Comparison of ENCODE assay signal across 12 mouse cellular contexts in genomic region chr2:3764136-3764535, GRCm38 (mm10).
DNase-seq lines count a peak whose midpoint lies in the region; ATAC-seq and TF ChIP-seq lines count a peak whose summit lies in the region.
"Had no signal": no experiment of that assay in that cellular context is flagged by ENCODE, and none has a peak within 500 bp of the region (broad histone marks: within the 10 kb centered on the region; RNA-seq: fewer than 3 reads in every experiment).

No protein-coding gene starts in this region.

- intact Hi-C loops in left cerebral cortex, postnatal 25 days (cut with DNase I): loop anchor here (10.0 kb wide), 1 partner anchor 409 kb away; no protein-coding TSS in a partner anchor

- H3K4me1 ChIP-seq in kidney, adult 2 months (ENCODE audit: control insufficient read depth, insufficient read depth, low read length): peaks cover 33% of the 10 kb centered on the region

- no peak for TF ChIP-seq POLR2A in kidney, adult 2 months (IDR thresholded peaks at IDR 0.05; ENCODE audit: low read depth, low read length)

- no peaks in the 10 kb centered on the region for H3K27me3 ChIP-seq in kidney, adult 2 months (replicated peaks; ENCODE audit: control insufficient read depth, insufficient read depth, low read length)

- H3K4me3 ChIP-seq in kidney, adult 2 months (ENCODE audit: insufficient read depth, low read depth, low read length): no peak overlapping the region

- no peak overlapping the region for H3K27ac ChIP-seq in kidney, adult 2 months (ENCODE audit: insufficient read depth, low read depth, low read length)
- H3K27ac ChIP-seq: liver, embryonic 14.5 days had no signal

- no peak for TF ChIP-seq CTCF in kidney, adult 2 months (conservative IDR thresholded peaks at IDR 0.05; ENCODE audit: insufficient read depth, insufficient read length, low read depth, low read length)

- 0 out of 2 replicates have a peak, but pooled peaks have one; percentile 37 for ATAC-seq in cerebellum, adult (ENCODE audit: insufficient number of reproducible peaks, low FRiP score, low TSS enrichment)
- peak; percentile 53 for ATAC-seq in inflammation-experienced regulatory T-cells, adult 6 months
- ATAC-seq: midbrain, embryonic 16.5 days had no signal

- H3K36me3 ChIP-seq in kidney, adult 2 months (ENCODE audit: control insufficient read depth, insufficient read depth, low read length): no peaks in the 10 kb centered on the region

- 52% methylated on average over 6 of the region's 6 CpGs for WGBS in kidney, adult 2 months

- DNase-seq in cerebellum, adult 8-10 months: no peak
- DNase-seq in kidney, adult 2 months: peak; percentile 46
- no peak for DNase-seq in kidney, postnatal 36 days
- peak; percentile 46 for DNase-seq in Muller cell, postnatal 12 days (ENCODE audit: inconsistent ontology term)
- DNase-seq in adrenal gland, postnatal 25 days: no peak
- no peak for DNase-seq in left cerebral cortex, postnatal 25 days (ENCODE audit: low spot score in 2 of 2)
- DNase-seq: cerebellum, postnatal 25 days; kidney, adult 11 months had no signal

Comparison
In these comparisons a context has a peak if more than half of its experiments do, and no peak if none do; other contexts are left out.
1. DNase-seq: peak in kidney, adult 2 months (single experiment) and Muller cell, postnatal 12 days (single experiment); none in cerebellum, adult 8-10 months (single experiment), kidney, postnatal 36 days (0 of 2), adrenal gland, postnatal 25 days (single experiment) and left cerebral cortex, postnatal 25 days (0 of 2).